Mouse (Mus musculus): ENCODE measurements at regions not wholly inside any gene's neighbourhood (a gene's known extent, or its start where the extent isn't known, plus 50 kb on each side); places are given as distances from the start of the nearest gene placed in this dataset.

DNA sequence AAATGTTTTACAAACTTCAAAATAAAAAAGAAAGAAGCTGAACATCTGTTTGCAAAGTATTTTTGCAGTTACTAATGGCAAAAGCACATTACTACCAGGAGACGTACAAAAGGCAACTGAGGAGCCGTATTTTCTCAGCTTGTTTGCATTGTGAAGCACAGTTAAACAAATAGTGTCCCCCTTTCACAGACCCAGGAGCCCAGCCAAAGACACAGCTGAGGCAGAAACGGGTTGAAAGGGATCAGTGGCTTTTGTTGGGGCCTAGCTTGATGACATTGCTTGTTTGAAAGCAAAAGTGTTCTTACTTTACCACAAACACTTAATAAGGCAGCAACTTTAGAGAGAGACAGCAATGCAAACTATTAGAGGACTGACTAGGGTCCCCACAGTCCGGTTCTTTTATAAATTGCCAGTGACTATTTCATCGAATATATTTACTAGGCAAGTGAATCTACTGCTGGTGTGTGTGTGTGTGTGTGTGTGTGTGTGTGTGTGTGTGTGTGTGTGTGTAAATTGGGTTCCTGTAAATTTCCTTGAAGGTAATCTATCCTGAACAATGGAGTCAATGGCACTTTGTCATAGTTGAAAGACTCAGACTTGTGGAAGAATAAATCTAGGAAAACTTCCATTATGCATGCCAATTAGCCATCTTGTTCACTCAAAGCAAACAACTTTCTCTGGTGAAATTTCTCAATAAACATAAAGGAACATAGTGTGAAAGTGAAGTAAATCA, 57.8 kb upstream of the Epha7 start:
- Histone ChIP-seq H3K36me3 (ENCODE audit: insufficient read depth, low read length) (no peaks in the 10 kb centered on the region), H3K4me1 (ENCODE audit: insufficient read depth, low read length) (no peaks in the 10 kb centered on the region), H3K9me3 (ENCODE audit: low read length) (no peaks in the 10 kb centered on the region), H3K9ac (replicated peaks; ENCODE audit: low read length) (no peak overlapping the region), H3K4me3 (ENCODE audit: low read length) (no peak overlapping the region), H3K27me3 (ENCODE audit: insufficient read depth, low read length) (no peaks in the 10 kb centered on the region), H3K27ac (no peak overlapping the region), H3K4me2 (ENCODE audit: low read depth, low read length) (no peak overlapping the region)
- 28% methylated on average over 5 of the region's 5 CpGs for WGBS
- DNase-seq (ENCODE audit: low spot score) (peak; percentile 7), ATAC-seq (no peak)
- TF ChIP-seq CTCF (IDR thresholded peaks at IDR 0.05; ENCODE audit: low read depth) = no peak

DNA sequence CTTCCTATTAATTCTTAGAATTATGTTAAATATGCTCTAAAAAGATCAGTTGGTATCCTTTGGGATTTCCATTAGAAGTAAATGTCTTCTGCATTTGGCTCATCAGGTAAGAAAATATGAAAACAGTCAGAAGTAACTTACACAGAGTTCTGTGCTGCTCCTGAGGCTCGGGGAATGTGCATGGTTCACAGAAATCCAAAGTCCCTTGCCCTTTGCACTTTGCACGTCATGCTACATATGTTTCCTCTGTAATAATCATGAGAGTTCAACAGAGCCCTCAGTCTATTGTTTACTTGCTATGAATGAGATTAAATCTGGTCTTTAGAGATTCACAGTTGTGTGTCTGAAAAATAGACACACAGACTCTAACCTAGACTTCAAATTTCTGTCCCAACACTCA, 50.6 kb upstream of the Epha7 start:
- Histone ChIP-seq H3K9ac (replicated peaks; ENCODE audit: low read length) (no peak overlapping the region), H3K9me3 (ENCODE audit: low read length) (no peaks in the 10 kb centered on the region), H3K4me3 (ENCODE audit: low read length) (no peak overlapping the region), H3K27me3 (ENCODE audit: insufficient read depth, low read length) (no peaks in the 10 kb centered on the region), H3K4me1 (ENCODE audit: insufficient read depth, low read length) (no peaks in the 10 kb centered on the region), H3K27ac (no peak overlapping the region), H3K4me2 (ENCODE audit: low read depth, low read length) (no peak overlapping the region), H3K36me3 (ENCODE audit: insufficient read depth, low read length) (no peaks in the 10 kb centered on the region)
- DNase-seq (ENCODE audit: low spot score) (no peak), ATAC-seq (no peak)
- WGBS = 69% methylated on average over 2 of the region's 2 CpGs
- TF ChIP-seq CTCF (IDR thresholded peaks at IDR 0.05; ENCODE audit: low read depth) = no peak
